Mouse (Mus musculus) cerebellum, adult 11-12 months (tissue): ENCODE results near the gene Tnks2.

Experiments
- DNase-seq: peaks from one replicate; pipeline ENCODE4 v3.0.0; 2022

The Tnks2 gene

DNA sequence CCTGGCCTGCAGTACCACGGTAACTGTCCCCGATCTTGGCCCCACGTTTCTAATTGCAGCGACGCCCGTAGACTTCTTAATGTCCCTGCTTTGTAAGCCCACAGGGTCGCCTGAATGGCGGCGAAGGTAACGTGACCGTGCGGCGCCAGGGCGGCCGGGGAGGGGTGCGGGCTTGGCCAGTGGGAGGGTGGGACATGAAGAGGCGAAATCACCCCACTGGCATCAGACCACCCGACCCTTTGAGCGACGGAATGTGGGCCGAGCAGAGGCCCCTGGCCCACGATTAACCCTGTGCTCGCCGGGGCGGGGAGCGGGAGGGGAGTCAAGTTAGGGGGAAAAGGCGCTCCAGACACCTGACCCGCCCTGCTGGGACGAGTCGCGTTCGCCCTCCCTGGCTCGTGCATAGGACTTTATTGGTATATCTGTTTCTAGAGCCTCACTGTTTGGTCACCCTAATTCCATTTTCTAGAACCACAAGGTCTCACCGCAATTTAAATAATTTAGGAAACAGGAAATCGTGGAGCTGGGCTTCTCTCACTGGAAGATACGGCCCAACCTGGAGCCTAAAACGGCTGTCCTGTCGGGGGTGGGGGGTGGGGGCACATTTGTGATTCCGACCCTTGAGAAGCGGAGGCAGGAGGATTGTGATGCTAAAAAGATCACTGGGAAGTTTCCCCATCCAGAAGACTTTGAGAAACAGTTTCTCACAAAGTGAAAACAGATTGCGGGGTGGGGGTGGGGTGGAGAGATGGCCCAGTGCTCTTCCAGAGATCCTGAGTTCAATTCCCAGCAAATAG is 70.4 kb downstream of the Tnks2 start:
- peak; percentile 34 for DNase-seq

GRCm38 (mm10) chr19:36909150-36909549 is 75.1 kb downstream of the Tnks2 start:
- no peak for DNase-seq

- peak; percentile 50 for DNase-seq
These were observed 75.8 kb downstream of the Tnks2 start for GRCm38 (mm10) chr19:36909676-36910292.

GRCm38 (mm10) chr19:36910424-36911045 is 76.5 kb downstream of the Tnks2 start:
- no peak for DNase-seq

DNA sequence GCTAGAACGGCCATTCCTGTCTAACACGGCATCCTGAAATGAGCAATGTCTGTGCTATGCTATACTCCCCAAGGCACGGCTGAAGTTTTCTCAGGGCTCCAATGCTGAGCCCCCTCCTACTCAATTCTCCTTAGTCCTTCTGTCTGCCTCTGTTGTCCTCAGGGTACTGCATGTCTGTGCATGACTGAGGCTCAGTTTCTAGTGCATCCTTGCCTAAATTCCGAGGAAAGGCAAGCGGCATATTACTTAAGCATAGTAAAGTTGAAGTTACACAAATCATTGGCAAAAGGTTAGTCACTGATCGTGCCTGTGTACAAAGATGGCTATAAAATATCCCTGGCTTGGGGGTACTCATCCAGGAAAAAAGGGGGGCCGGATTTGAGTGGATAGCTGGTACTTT is 79.0 kb downstream of the Tnks2 start:
- DNase-seq, result no peak

DNA sequence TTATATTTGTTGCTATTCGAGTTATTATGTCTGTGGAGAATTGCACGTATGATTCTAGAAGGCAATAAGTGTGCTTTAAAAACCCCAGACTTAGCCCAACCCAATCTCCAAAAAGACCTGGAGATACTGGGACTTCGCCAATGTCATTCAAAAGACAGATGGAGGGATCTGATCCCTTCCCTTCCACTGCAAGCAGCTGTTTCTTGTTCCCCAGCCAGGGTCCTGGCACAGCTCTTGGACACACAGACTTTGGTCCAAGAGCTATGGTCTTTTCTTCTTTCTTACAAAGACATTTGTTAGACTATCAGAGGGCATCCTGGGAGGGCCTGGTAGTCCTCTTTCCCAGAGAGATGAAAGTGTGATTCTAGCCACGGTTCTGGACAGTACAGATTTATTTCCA is 82.2 kb downstream of the Tnks2 start:
- DNase-seq, result no peak

- DNase-seq, result no peak
These were observed 82.9 kb downstream of the Tnks2 start for GRCm38 (mm10) chr19:36916876-36917389.

- DNase-seq, result peak; percentile 84
These were observed 84.6 kb downstream of the Tnks2 start for GRCm38 (mm10) chr19:36918441-36919301.

DNA sequence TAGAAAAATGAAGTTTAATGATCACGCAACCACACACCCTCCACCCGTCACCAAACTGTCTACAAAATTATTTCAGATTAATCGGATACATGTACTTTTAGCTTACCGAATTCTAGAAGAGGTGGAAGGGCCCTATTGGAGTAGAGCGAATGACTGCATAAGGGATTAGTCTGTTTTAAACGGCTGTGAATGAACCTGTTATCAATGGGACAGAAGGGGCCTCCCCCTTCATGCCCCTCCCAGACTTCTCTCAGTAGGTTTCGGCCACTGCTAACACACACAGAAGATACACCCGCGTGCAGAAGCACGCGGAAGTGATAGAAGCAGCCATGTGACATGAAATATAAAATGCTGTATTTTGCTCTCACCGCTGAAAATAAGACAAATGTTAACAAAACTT is 85.4 kb downstream of the Tnks2 start, which contains the start of gene Fgfbp3:
TSS of gene Fgfbp3 (minus strand) at position 150 of the 400 bp plus-strand sequence.
- DNase-seq, result no peak

GRCm38 (mm10) chr19:36922015-36922414 is 88.0 kb downstream of the Tnks2 start:
- no peak for DNase-seq

- no peak for DNase-seq
These were observed 88.9 kb downstream of the Tnks2 start for GRCm38 (mm10) chr19:36922936-36923335.

DNA sequence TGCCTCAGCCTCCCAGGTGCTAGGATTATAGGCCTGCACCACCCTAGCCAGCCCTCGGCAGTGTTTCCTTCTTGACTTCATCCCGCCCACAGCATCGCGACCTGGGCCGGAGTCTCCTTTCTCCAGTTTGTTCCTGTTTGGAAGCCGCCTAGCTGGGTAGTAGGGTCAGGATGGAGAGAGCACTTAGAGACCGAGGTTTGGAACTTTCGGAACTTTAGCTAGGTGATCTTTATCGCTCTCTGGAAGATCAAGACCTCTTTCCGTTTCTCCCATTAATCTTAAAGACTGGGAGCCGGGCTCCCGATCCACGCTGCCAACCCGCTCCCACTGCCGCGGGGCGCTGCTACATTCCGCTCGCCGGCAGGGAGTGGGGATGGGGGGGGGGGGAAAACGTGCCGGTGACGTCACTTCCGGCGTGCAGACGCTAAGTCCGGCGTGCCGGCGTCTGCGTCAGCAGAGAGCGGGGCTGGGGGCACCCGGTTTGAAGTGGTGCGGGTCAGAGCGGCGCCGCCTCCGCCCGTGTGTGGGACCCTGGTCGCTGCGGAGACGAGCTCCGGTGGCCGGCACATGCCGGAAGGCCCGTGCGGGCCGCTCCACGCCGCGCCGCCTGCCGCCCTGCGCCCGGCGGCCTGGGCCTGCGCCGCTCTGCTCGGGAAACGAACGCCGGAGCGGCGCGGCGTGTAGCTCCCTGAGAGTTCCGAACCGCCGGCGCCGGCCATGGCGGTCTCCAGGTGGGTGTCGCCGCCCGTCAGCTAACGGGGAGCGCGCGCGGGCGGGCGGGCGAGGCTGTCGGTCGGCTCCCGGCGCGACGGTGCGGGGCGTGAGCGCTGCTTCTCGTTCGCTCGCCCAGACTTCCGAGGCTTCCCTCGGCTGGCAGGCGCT is 91.9 kb downstream of the Tnks2 start, which contains the start of gene Btaf1:
TSS of gene Btaf1 (plus strand) at position 409 of the 882 bp plus-strand sequence.
- DNase-seq, result peak; percentile 86

- DNase-seq, result no peak
These were observed 92.7 kb downstream of the Tnks2 start for GRCm38 (mm10) chr19:36926553-36927236.

GRCm38 (mm10) chr19:36927800-36928361 is 93.8 kb downstream of the Tnks2 start:
- no peak for DNase-seq

DNA sequence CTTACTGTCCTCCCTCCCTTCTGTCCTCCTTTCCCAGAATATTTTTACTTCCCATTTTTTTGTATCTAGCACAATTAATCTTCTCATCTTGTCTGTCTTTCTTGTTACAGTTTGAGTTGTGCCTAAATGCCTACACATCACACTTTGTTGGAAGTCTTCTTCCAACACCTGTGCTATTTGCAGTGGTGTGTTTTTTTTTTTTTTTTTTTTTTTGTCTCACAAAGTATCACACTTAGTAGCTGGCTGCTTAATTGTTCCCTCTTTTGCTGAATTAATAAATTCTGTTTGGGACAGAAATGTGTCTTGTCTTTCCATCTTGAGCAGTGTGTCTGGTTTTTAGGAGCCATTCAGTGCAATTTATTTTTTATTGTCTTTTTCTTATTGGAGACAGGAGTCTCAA is 95.8 kb downstream of the Tnks2 start:
- DNase-seq, result no peak

- DNase-seq, result no peak
These were observed 98.1 kb downstream of the Tnks2 start for GRCm38 (mm10) chr19:36932097-36932496.

- DNase-seq, result no peak
These were observed 98.6 kb downstream of the Tnks2 start for GRCm38 (mm10) chr19:36932613-36933012.

DNA sequence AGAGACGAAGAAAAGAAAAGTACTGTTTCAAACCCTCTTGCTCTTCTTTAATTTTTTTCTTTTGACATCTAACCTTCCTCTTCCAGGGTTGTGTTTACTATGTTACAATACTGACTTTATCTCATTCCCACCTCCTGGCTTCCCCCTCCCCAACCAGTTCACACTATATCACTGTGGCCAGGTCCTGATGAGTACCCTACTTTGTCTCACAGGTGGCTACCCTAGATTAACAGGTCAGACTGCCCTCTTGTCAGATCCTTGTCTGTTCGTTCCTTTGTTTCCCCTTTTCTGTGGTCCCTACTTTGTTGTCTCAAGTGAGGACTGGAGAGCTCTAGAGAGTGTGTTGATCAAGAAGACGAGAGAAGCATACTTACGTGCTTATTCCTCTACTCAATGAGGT is 102.3 kb downstream of the Tnks2 start:
- no peak for DNase-seq

DNA sequence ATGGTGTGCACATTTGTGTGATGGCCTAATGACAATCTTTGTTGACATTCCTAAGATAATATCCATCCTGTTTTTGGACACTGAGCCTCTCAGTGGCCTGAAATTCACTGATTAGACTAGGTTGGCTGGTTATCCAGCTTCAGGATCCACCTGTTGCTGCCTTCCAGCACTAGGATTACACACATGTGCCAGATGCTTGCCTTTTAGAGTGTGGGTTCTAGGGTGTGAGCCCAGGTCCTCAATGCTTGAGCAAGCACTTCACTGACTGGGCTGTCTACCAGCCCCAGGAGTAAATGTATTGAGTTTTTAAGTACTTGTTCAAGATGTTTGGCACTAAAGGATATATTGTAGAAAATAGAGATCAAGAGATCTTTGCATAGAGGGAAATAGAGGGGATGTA is 104.0 kb downstream of the Tnks2 start:
- no peak for DNase-seq

DNA sequence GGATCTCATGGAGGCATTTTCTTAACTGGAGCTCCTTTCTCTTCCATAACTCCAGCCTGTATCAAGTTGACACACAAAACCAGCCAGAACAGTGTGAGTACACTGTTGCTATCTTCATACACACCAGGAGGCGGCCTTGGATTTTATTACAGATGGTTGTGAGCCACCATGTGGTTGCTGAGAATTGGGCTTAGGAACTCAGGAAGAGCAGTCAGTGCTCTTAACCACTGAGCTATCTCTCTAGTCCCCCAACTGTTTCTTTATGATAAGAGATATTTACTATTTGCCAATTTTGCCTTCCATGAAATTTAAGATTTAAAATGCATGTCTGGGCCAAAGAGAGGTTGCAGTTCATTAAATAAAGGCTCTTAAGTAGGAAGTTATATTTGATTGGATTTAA is 106.0 kb downstream of the Tnks2 start:
- DNase-seq, result no peak
